ENCODE assay signal across 10 mouse cellular contexts in the genomic region with DNA sequence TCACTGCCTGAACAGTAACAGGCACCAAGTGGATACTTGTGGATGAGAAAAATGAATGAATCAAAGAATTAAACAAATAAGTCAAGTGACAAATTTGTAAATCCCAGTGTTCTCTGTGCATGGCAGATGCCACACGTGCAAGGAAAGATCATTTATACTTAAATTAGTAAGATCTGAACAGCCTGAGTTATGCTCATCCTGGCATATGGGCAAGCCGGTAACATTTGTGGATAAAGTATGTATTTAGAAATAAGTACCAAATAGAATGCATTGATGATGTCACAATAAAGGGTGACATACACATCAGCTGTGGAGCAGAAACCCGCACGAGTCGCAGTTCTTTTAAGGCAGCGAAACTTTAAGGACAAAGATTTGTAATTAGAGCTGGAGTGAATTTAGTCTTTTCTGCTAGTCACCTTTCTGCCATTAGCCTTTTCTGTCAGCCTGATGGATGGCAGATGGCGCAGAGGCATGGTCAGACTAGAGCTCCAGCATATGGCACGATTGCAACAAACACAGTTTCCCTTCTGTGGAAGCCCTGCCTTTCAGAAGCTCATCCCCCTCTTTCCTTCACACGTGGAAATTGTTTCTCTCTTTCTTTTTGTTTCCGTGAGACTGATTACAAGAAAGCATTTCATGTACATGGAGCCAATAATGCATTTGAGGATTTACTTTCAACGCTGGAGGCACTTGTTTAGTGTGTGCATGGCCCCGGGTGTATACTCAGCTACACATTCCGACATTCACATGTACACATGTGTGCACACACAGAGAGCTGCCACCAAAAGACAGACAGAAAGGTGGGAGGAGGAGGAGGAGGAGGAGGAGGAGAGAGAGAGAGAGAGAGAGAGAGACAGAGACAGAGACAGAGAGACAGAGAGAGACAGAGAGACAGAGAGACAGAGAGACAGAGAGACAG.
DNase-seq lines count a peak whose midpoint lies in the region; TF ChIP-seq lines count a peak whose summit lies in the region.
"Had no signal": no experiment of that assay in that cellular context is flagged by ENCODE, and none has a peak within 500 bp of the region (broad histone marks: within the 10 kb centered on the region; RNA-seq: fewer than 3 reads in every experiment).

No protein-coding gene starts in this region.

- no peaks in the 10 kb centered on the region for H3K4me1 ChIP-seq in kidney, adult 2 months (ENCODE audit: control insufficient read depth, insufficient read depth, low read length)
- no peaks in the 10 kb centered on the region for H3K4me1 ChIP-seq in embryonic facial prominence, embryonic 10.5 days
- H3K4me1 ChIP-seq: neural tube, embryonic 12.5 days had no signal

- no peaks in the 10 kb centered on the region for H3K36me3 ChIP-seq in kidney, adult 2 months (ENCODE audit: control insufficient read depth, insufficient read depth, low read length)
- no peaks in the 10 kb centered on the region for H3K36me3 ChIP-seq in embryonic facial prominence, embryonic 10.5 days (replicated peaks)
- H3K36me3 ChIP-seq: neural tube, embryonic 12.5 days had no signal

- 46% methylated on average over 13 of the region's 13 CpGs for WGBS in kidney, adult 2 months
- 75% methylated on average over 13 of the region's 13 CpGs for WGBS in embryonic facial prominence, embryonic 10.5 days

- TF ChIP-seq POLR2A in kidney, adult 2 months (IDR thresholded peaks at IDR 0.05; ENCODE audit: low read depth, low read length), result no peak
- TF ChIP-seq POLR2A in brain, embryonic 14.5 days (IDR thresholded peaks at IDR 0.05; ENCODE audit: borderline replicate concordance, extremely low read depth, insufficient read depth, insufficient read length, poor library complexity, severe bottlenecking), result no peak

- DNase-seq in kidney, postnatal 10 days, result peak; percentile 23
- DNase-seq in kidney, adult 2 months, result no peak
- peak; percentile 85 for DNase-seq in brain, embryonic 14.5 days (ENCODE audit: low read depth)
- DNase-seq in embryonic facial prominence, embryonic 10.5 days (ENCODE audit: low spot score), result peak; percentile 48
- peak; percentile 22 to 39 for DNase-seq in layer of hippocampus, adult 8-10 months (ENCODE audit: low spot score in 2 of 2)
- no peak for DNase-seq in frontal cortex, postnatal 25 days (ENCODE audit: low spot score in 2 of 2)
- no peak for DNase-seq in gastrocnemius, postnatal 14 days
- DNase-seq: gastrocnemius, adult 2 months; liver had no signal

- intact Hi-C loops in gastrocnemius, postnatal 14 days (cut with DNase I; ENCODE audit: low total_unique reads), result no loop called here

- no peak overlapping the region for H3K27ac ChIP-seq in kidney, adult 2 months (ENCODE audit: insufficient read depth, low read depth, low read length)
- 0 out of 2 replicates have a peak overlapping the region, but pooled peaks have one; percentile 10 for H3K27ac ChIP-seq in embryonic facial prominence, embryonic 10.5 days (replicated peaks)
- H3K27ac ChIP-seq: gastrocnemius, adult 2 months; neural tube, embryonic 12.5 days had no signal

- no peaks in the 10 kb centered on the region for H3K27me3 ChIP-seq in kidney, adult 2 months (replicated peaks; ENCODE audit: control insufficient read depth, insufficient read depth, low read length)
- no peaks in the 10 kb centered on the region for H3K27me3 ChIP-seq in embryonic facial prominence, embryonic 10.5 days (replicated peaks; ENCODE audit: low read depth, poor library complexity, severe bottlenecking)
- H3K27me3 ChIP-seq: neural tube, embryonic 12.5 days had no signal

- no peaks in the 10 kb centered on the region for H3K9me3 ChIP-seq in embryonic facial prominence, embryonic 10.5 days
- H3K9me3 ChIP-seq: neural tube, embryonic 12.5 days had no signal

- H3K4me3 ChIP-seq in kidney, adult 2 months (ENCODE audit: insufficient read depth, low read depth, low read length), result no peak overlapping the region
- H3K4me3 ChIP-seq in embryonic facial prominence, embryonic 10.5 days, result no peak overlapping the region
- H3K4me3 ChIP-seq: gastrocnemius, adult 2 months; neural tube, embryonic 12.5 days had no signal

- no peak for TF ChIP-seq CTCF in kidney, adult 2 months (conservative IDR thresholded peaks at IDR 0.05; ENCODE audit: insufficient read depth, insufficient read length, low read depth, low read length)
- TF ChIP-seq CTCF in brain, embryonic 14.5 days (IDR thresholded peaks at IDR 0.05; ENCODE audit: borderline replicate concordance, extremely low read depth, insufficient read depth, insufficient read length), result no peak

Comparison
In these comparisons a context has a peak if more than half of its experiments do, and no peak if none do; other contexts are left out.
1. DNase-seq: peak in kidney, postnatal 10 days (single experiment), brain, embryonic 14.5 days (single experiment), embryonic facial prominence, embryonic 10.5 days (single experiment) and layer of hippocampus, adult 8-10 months (2 of 2); none in kidney, adult 2 months (single experiment), frontal cortex, postnatal 25 days (0 of 2) and gastrocnemius, postnatal 14 days (single experiment).